Comparison of ENCODE assay signal across 16 mouse cellular contexts in the genomic region with DNA sequence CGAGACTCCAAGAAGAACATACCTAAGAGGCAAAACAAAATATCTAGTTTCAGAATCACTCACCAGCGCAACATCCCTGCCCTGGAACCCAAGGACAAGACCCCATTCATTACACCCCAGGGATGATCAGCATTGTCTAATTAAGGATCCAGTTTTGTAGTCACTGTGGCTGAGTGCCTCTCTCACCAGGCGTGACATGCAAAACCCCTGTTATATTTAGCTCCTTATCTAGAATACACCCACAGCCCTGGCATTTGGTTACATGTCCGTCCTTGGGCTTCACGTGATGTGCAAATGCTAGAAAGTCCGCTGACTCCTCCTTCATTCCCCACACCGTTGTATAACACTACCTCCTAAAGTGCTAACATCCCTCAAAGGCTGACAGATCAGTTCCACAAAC. TPM values are rescaled to one million over a fixed set of nuclear protein-coding genes. Genes with fewer than 3 reads are reported as not detected.
DNase-seq lines count a peak whose midpoint lies in the region; ATAC-seq and TF ChIP-seq lines count a peak whose summit lies in the region.
"Had no signal": no experiment of that assay in that cellular context is flagged by ENCODE, and none has a peak within 500 bp of the region (broad histone marks: within the 10 kb centered on the region; RNA-seq: fewer than 3 reads in every experiment).

No protein-coding gene starts in this region.

- peaks cover 90% of the 10 kb centered on the region for H3K36me3 ChIP-seq in megakaryocyte, embryonic 14.5 days (replicated peaks; ENCODE audit: low read length)
- peaks cover 32% of the 10 kb centered on the region for H3K36me3 ChIP-seq in liver, embryonic 11.5 days (ENCODE audit: control insufficient read depth, insufficient read depth, low read length)
- H3K36me3 ChIP-seq in spleen, adult 2 months (ENCODE audit: control insufficient read depth, insufficient read depth, low read length): peaks cover 50% of the 10 kb centered on the region
- peaks cover 4% of the 10 kb centered on the region; the same call in 1 of the 2 replicates for H3K36me3 ChIP-seq in hindbrain, embryonic 10.5 days
- H3K36me3 ChIP-seq: hindbrain, embryonic 13.5 days had no signal

- H3K27me3 ChIP-seq in megakaryocyte, embryonic 14.5 days (replicated peaks): no peaks in the 10 kb centered on the region
- H3K27me3 ChIP-seq in liver, embryonic 11.5 days (replicated peaks; ENCODE audit: control insufficient read depth, insufficient read depth, low read length): no peaks in the 10 kb centered on the region
- no peaks in the 10 kb centered on the region for H3K27me3 ChIP-seq in spleen, adult 2 months (ENCODE audit: control insufficient read depth, insufficient read depth, low read length)
- no peaks in the 10 kb centered on the region for H3K27me3 ChIP-seq in hindbrain, embryonic 10.5 days (ENCODE audit: insufficient read depth, poor library complexity, severe bottlenecking)
- H3K27me3 ChIP-seq: hindbrain, embryonic 13.5 days; kidney, embryonic 15.5 days had no signal

- H3K4me2 ChIP-seq in liver, embryonic 11.5 days: no peak overlapping the region
- H3K4me2 ChIP-seq: hindbrain, embryonic 13.5 days; kidney, embryonic 15.5 days had no signal

- no peaks in the 10 kb centered on the region for H3K9me3 ChIP-seq in megakaryocyte, embryonic 14.5 days
- H3K9me3 ChIP-seq in liver, embryonic 11.5 days (ENCODE audit: control insufficient read depth, low read length): no peaks in the 10 kb centered on the region
- no peaks in the 10 kb centered on the region for H3K9me3 ChIP-seq in hindbrain, embryonic 10.5 days
- H3K9me3 ChIP-seq: hindbrain, embryonic 13.5 days; kidney, embryonic 15.5 days had no signal

- TF ChIP-seq CTCF in spleen, adult 2 months (IDR thresholded peaks at IDR 0.05; ENCODE audit: extremely low read depth, insufficient read depth, insufficient read length, insufficient replicate concordance): no peak

- DNase-seq in heart, adult 8-10 months (ENCODE audit: low spot score): peak; percentile 71
- no peak for DNase-seq in liver, embryonic 11.5 days (ENCODE audit: low spot score)
- DNase-seq in spleen, adult 2 months (ENCODE audit: low read depth in 1 of 2, low spot score in 2 of 2): peak; percentile 62 to 75
- DNase-seq in left cerebral cortex, adult 18-20 months (ENCODE audit: low spot score in 2 of 2): no peak
- DNase-seq in hindbrain, embryonic 10.5 days (ENCODE audit: low spot score): no peak
- no peak for DNase-seq in layer of hippocampus, adult 18-20 months (ENCODE audit: low spot score in 2 of 2)
- DNase-seq: cerebellum, adult 11 months; thymus, adult 18-20 months had no signal

- no peak for TF ChIP-seq POLR2A in spleen, adult 2 months (IDR thresholded peaks at IDR 0.05; ENCODE audit: low read depth, low read length)

- 0 out of 2 replicates have a peak overlapping the region, but pooled peaks have one; percentile 22 for H3K27ac ChIP-seq in liver, embryonic 11.5 days (ENCODE audit: low read depth, low read length)
- peak overlapping the region; percentile 60 for H3K27ac ChIP-seq in spleen, adult 2 months (ENCODE audit: insufficient read depth, low read length)
- no peak overlapping the region for H3K27ac ChIP-seq in hindbrain, embryonic 10.5 days
- H3K27ac ChIP-seq: hindbrain, embryonic 13.5 days; kidney, embryonic 15.5 days had no signal

- no peak for ATAC-seq in megakaryocyte, adult 5-6 weeks (ENCODE audit: poor library complexity, severe bottlenecking)
- ATAC-seq in liver, embryonic 11.5 days (replicated peaks; ENCODE audit: low FRiP score): peak; percentile 70

- WGBS in liver, embryonic 11.5 days: 63% methylated on average over 7 of the region's 7 CpGs
- WGBS in spleen, adult 2 months: 36% methylated on average over 7 of the region's 7 CpGs
- WGBS in hindbrain, embryonic 10.5 days: 78% methylated on average over 7 of the region's 7 CpGs

- peak overlapping the region; percentile 67 for H3K4me3 ChIP-seq in megakaryocyte, embryonic 14.5 days (replicated peaks)
- no peak overlapping the region for H3K4me3 ChIP-seq in liver, embryonic 11.5 days (ENCODE audit: low read depth, low read length)
- H3K4me3 ChIP-seq in spleen, adult 2 months (ENCODE audit: extremely low read depth, insufficient read depth, insufficient read length): no peak overlapping the region
- no peak overlapping the region for H3K4me3 ChIP-seq in hindbrain, embryonic 10.5 days
- H3K4me3 ChIP-seq: hindbrain, embryonic 13.5 days; kidney, embryonic 15.5 days had no signal

- H3K9ac ChIP-seq in liver, embryonic 11.5 days (ENCODE audit: low read depth, low read length): no peak overlapping the region
- H3K9ac ChIP-seq: hindbrain, embryonic 13.5 days; kidney, embryonic 15.5 days had no signal

- H3K4me1 ChIP-seq in megakaryocyte, embryonic 14.5 days: peaks cover 61% of the 10 kb centered on the region
- H3K4me1 ChIP-seq in liver, embryonic 11.5 days (replicated peaks; ENCODE audit: control insufficient read depth, insufficient read depth, low read length): peaks cover 16% of the 10 kb centered on the region
- H3K4me1 ChIP-seq in spleen, adult 2 months (ENCODE audit: control insufficient read depth, insufficient read depth, insufficient read length): peaks cover 19% of the 10 kb centered on the region
- 0 out of 2 replicates have a peak, but pooled peaks cover 3% of the 10 kb centered on the region for H3K4me1 ChIP-seq in hindbrain, embryonic 10.5 days (replicated peaks)
- H3K4me1 ChIP-seq: hindbrain, embryonic 13.5 days had no signal

RNA-seq across cellular contexts. Expression of gene Il10rb, which starts 11.0 kb away (rescaled TPM):
- polyA plus RNA-seq in megakaryocyte, embryonic 14.5 days (2012; ENCODE audit: insufficient read depth, low replicate concordance): 2.0 and 13.1 TPM in 2 replicates
- 66.6 and 68.3 TPM in 2 replicates for total RNA-seq in megakaryocyte, adult 5-6 weeks (2015)
- 63.3 and 64.6 TPM in 2 replicates for total RNA-seq in megakaryocyte, adult 5-6 weeks (2017)
- total RNA-seq in heart, adult 8-10 months (2022): 100 to 1,000 TPM; 116 to 131 (median 129) TPM
- 29.8 and 32.9 TPM in 2 replicates for polyA plus RNA-seq in liver, embryonic 11.5 days (2014; fragmentation: Nextera tagmentation; extraction: Ambion mirVana)
- polyA plus RNA-seq in spleen, adult 2 months (2012; rRNA removed): 40.0 and 43.8 TPM in 2 replicates
- 1 to 10 TPM; 9.8 to 9.9 TPM for total RNA-seq in left cerebral cortex, adult 18-20 months (2021)
- polyA plus RNA-seq in hindbrain, embryonic 10.5 days (2016; fragmentation: Nextera tagmentation; extraction: Ambion mirVana): 7.1 and 8.6 TPM in 2 replicates
- total RNA-seq in layer of hippocampus, adult 18-20 months (2021): 1 to 10 TPM; 7.8 to 9.5 TPM

RNA-seq across cellular contexts. Expression of gene Gm21970, which starts 25.4 kb away (rescaled TPM):
- not detected in 2 replicates for polyA plus RNA-seq in megakaryocyte, embryonic 14.5 days (2012; ENCODE audit: insufficient read depth, low replicate concordance)
- total RNA-seq in megakaryocyte, adult 5-6 weeks (2015): 0.29 TPM in 1 of 2 replicates, not detected in the other
- not detected in 2 replicates for total RNA-seq in megakaryocyte, adult 5-6 weeks (2017)
- total RNA-seq in heart, adult 8-10 months (2022): not detected
- not detected in 2 replicates for polyA plus RNA-seq in liver, embryonic 11.5 days (2014; fragmentation: Nextera tagmentation; extraction: Ambion mirVana)
- polyA plus RNA-seq in spleen, adult 2 months (2012; rRNA removed): not detected in 2 replicates
- total RNA-seq in left cerebral cortex, adult 18-20 months (2021): not detected
- polyA plus RNA-seq in hindbrain, embryonic 10.5 days (2016; fragmentation: Nextera tagmentation; extraction: Ambion mirVana): not detected in 2 replicates
- total RNA-seq in layer of hippocampus, adult 18-20 months (2021): not detected
- total RNA-seq: left cerebral cortex, postnatal 10 days had no signal
- polyA plus RNA-seq: embryonic facial prominence, embryonic 14.5 days; frontal cortex, adult 2 months; hindbrain, embryonic 13.5 days; kidney, embryonic 15.5 days; lung, embryonic 16.5 days had no signal

RNA-seq across cellular contexts. Expression of gene Ifnar2, which starts 44.4 kb away (rescaled TPM):
- polyA plus RNA-seq in megakaryocyte, embryonic 14.5 days (2012; ENCODE audit: insufficient read depth, low replicate concordance): 45.8 and 47.7 TPM in 2 replicates
- total RNA-seq in megakaryocyte, adult 5-6 weeks (2015): 287 and 289 TPM in 2 replicates
- 257 and 285 TPM in 2 replicates for total RNA-seq in megakaryocyte, adult 5-6 weeks (2017)
- 10 to 100 TPM; 27.6 to 35.3 (median 32.6) TPM for total RNA-seq in heart, adult 8-10 months (2022)
- polyA plus RNA-seq in liver, embryonic 11.5 days (2014; fragmentation: Nextera tagmentation; extraction: Ambion mirVana): 66.7 and 70.9 TPM in 2 replicates
- polyA plus RNA-seq in spleen, adult 2 months (2012; rRNA removed): 59.6 and 73.8 TPM in 2 replicates
- total RNA-seq in left cerebral cortex, adult 18-20 months (2021): 10 to 100 TPM; 21.0 to 23.7 TPM
- polyA plus RNA-seq in hindbrain, embryonic 10.5 days (2016; fragmentation: Nextera tagmentation; extraction: Ambion mirVana): 27.8 and 29.3 TPM in 2 replicates
- total RNA-seq in layer of hippocampus, adult 18-20 months (2021): 10 to 100 TPM; 22.8 to 25.9 TPM

Comparison
In these comparisons a context has a peak if more than half of its experiments do, and no peak if none do; other contexts are left out.
1. DNase-seq: peak in heart, adult 8-10 months (single experiment) and spleen, adult 2 months (2 of 2); none in liver, embryonic 11.5 days (single experiment), left cerebral cortex, adult 18-20 months (0 of 2), hindbrain, embryonic 10.5 days (single experiment) and layer of hippocampus, adult 18-20 months (0 of 2).
2. RNA of gene Il10rb, which starts 11.0 kb away (total RNA-seq): 116 to 131 TPM in heart, adult 8-10 months and 63.3 to 68.3 TPM in megakaryocyte, adult 5-6 weeks; 9.8 to 9.9 TPM in left cerebral cortex, adult 18-20 months and 7.8 to 9.5 TPM in layer of hippocampus, adult 18-20 months; every median in the first group is over 4 times any median in the second.
3. RNA of gene Ifnar2, which starts 44.4 kb away (total RNA-seq): 257 to 289 TPM in megakaryocyte, adult 5-6 weeks; 27.6 to 35.3 TPM in heart, adult 8-10 months, 22.8 to 25.9 TPM in layer of hippocampus, adult 18-20 months and 21.0 to 23.7 TPM in left cerebral cortex, adult 18-20 months; every median in the first group is over 4 times any median in the second.